Mouse (Mus musculus) G1E (cell line): Measurements from ENCODE around the gene Insig2.

ENCODE experiments used
- CTCF ChIP-seq: IDR thresholded peaks from 2 replicates; pipeline ENCODE4 v1.5.1; 2012; ENCODE audit warnings: low read depth, low read length, inconsistent platforms, mixed read lengths
- GATA1 ChIP-seq: IDR thresholded peaks from 2 replicates; pipeline ENCODE4 v1.6.1; 2012; ENCODE audit warnings: borderline replicate concordance, low read length, inconsistent platforms, mixed read lengths
- POLR2AphosphoS5 ChIP-seq: IDR thresholded peaks from 2 replicates; pipeline ENCODE4 v1.6.1; 2012; ENCODE audit warnings: low read depth, low read length, inconsistent platforms; ENCODE audit not compliant: insufficient replicate concordance

DNA sequence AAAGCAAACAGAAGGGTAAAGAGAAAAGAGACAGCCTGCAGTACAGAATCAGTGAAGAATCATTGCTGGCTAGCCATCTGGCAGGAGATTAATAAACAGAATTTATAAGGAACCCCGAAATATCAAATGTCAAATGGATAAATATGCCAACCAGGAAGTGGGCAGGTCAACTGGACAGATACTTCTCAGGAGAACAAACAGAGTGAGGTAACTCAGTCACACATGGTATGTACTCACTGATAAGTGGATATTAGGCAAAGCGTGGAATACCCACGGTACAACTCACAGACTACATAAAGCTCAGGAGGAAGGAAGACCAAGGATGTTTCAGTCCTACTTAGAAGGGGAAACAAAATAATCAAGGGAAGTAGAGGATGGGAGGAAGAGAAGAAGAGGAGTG is 18.6 kb upstream of the Insig2 start:
- TF ChIP-seq CTCF, result no peak
- no peak for TF ChIP-seq GATA1
- no peak for TF ChIP-seq POLR2AphosphoS5
